Mouse (Mus musculus): ENCODE measurements around the gene Mrpl19.

DNA sequence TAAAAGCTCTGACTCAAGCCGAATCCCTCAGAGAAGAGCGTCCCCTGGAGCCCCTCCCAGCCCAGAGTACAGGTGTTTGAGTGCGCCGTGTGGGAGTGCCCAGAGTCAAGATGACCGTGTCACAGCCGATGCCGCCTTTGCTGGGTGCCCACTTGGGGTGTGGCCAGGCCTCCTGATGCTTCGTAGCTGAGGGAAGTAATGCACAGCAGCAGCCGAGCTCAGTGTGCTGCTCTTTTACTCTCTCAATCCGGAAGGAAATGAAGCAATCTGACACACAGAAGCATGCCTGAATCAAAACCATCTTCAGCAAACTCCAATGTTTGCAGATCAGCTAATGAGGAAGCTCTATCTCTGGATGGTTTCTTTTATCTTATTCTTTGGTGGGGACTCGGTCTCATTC is 7.8 kb downstream of the Mrpl19 start:
- no peak for TF ChIP-seq POLR2A (IDR thresholded peaks at IDR 0.05; ENCODE audit: insufficient read depth, low read length)
- no peak for TF ChIP-seq CTCF (IDR thresholded peaks at IDR 0.05; ENCODE audit: low read depth, low read length)
- no peak for TF ChIP-seq EP300 (IDR thresholded peaks at IDR 0.05; ENCODE audit: insufficient read depth, low read depth, low read length)
